Mouse (Mus musculus) CH12.LX (cell line): Measurements from ENCODE around the gene Xpr1.

ENCODE experiments used
- CHD1 ChIP-seq: IDR thresholded peaks from 2 replicates; pipeline ENCODE4 v1.6.1; 2012; ENCODE audit warnings: low read depth, low read length, improper control_type of control experiment, inconsistent platforms
- CHD2 ChIP-seq: IDR thresholded peaks from 2 replicates; pipeline ENCODE4 v1.6.1; 2011; ENCODE audit warnings: low read length, improper control_type of control experiment
- CTCF ChIP-seq, 2 experiments: IDR thresholded peaks in 1 of 2; conservative IDR thresholded peaks in 1 of 2; 2 replicates each; pipeline ENCODE4 v1.5.1; 2011 to 2012; ENCODE audit warnings: low read depth in 2 of 2, low read length in 2 of 2, improper control_type of control experiment in 1 of 2, inconsistent platforms in 1 of 2, mild to moderate bottlenecking in 1 of 2, moderate library complexity in 1 of 2
- E2F4 ChIP-seq: IDR thresholded peaks from 2 replicates; pipeline ENCODE4 v1.6.1; 2011; ENCODE audit warnings: low read depth, low read length, improper control_type of control experiment; ENCODE audit not compliant: insufficient replicate concordance
- EP300 ChIP-seq: IDR thresholded peaks from 2 replicates; pipeline ENCODE4 v1.6.1; 2011; ENCODE audit warnings: low read length, improper control_type of control experiment
- MAFK ChIP-seq: IDR thresholded peaks from 2 replicates; pipeline ENCODE4 v1.6.1; 2011; ENCODE audit warnings: low read length, improper control_type of control experiment; ENCODE audit not compliant: insufficient replicate concordance
- MAX ChIP-seq: IDR thresholded peaks from 2 replicates; pipeline ENCODE4 v1.6.1; 2011; ENCODE audit warnings: low read length, improper control_type of control experiment
- POLR2A ChIP-seq: IDR thresholded peaks from 2 replicates; pipeline ENCODE4 v1.6.1; 2011; ENCODE audit warnings: low read depth, mild to moderate bottlenecking, improper control_type of control experiment, low read length
- POLR2AphosphoS2 ChIP-seq: IDR thresholded peaks from 2 replicates; pipeline ENCODE4 v1.6.1; 2011; ENCODE audit warnings: low read depth, low read length, improper control_type of control experiment
- TCF12 ChIP-seq: IDR thresholded peaks from 2 replicates; pipeline ENCODE4 v1.6.1; 2014; ENCODE audit warnings: low read depth, mild to moderate bottlenecking, inconsistent platforms, low read length, improper control_type of control experiment
- USF2 ChIP-seq: conservative IDR thresholded peaks from 2 replicates; pipeline ENCODE4 v1.6.1; 2011; ENCODE audit warnings: low read depth, low read length, improper control_type of control experiment

- TF ChIP-seq CTCF (conservative IDR thresholded peaks at IDR 0.05 in 1 of 2, IDR thresholded peaks at IDR 0.05 in 1 of 2; ENCODE audit: low read depth in 2 of 2, low read length in 2 of 2) (no peak), USF2 (no peak), MAFK (no peak), E2F4 (no peak), MAX (no peak), EP300 (no peak), CHD1 (no peak), POLR2AphosphoS2 (no peak), CHD2 (no peak), POLR2A (no peak), TCF12 (no peak)
Measured at GRCm38 (mm10) chr1:155335963-155336362, 81.3 kb downstream of the Xpr1 start.
